Mouse (Mus musculus) kidney, postnatal 0 days (tissue): ENCODE measurements around the gene Reck. TPM values are rescaled to one million over a fixed set of nuclear protein-coding genes. Genes with fewer than 3 reads are reported as not detected.

Source experiments
- ATAC-seq: fragments of 200-750 bp; cut with Nextera tagmentation; replicated peaks from 2 replicates; pipeline ENCODE4 v1.8.0; 2017; ENCODE audit warnings: low read depth, moderate number of reproducible peaks, moderate TSS enrichment, moderate library complexity; ENCODE audit not compliant: low FRiP score
- DNase-seq: peaks from one replicate; pipeline ENCODE4 v3.0.0-alpha.2; 2016; ENCODE audit warnings: low spot score
- H3K27ac ChIP-seq: fragments of 300-500 bp; sonication (generic); 2 replicates; pipeline ENCODE4 v1.5.1; 2014; ENCODE audit warnings: mild to moderate bottlenecking
- H3K27me3 ChIP-seq: fragments of 300-500 bp; sonication (generic); 2 replicates; pipeline ENCODE4 v1.6.1; 2014; ENCODE audit warnings: low read length, mixed read lengths; ENCODE audit not compliant: insufficient read depth
- H3K36me3 ChIP-seq: fragments of 300-500 bp; sonication (generic); 2 replicates; pipeline ENCODE4 v1.6.1; 2014; ENCODE audit warnings: low read length, mixed read lengths; ENCODE audit not compliant: insufficient read depth
- H3K4me1 ChIP-seq: fragments of 300-500 bp; sonication (generic); replicated peaks from 2 replicates; pipeline ENCODE4 v1.6.1; 2014; ENCODE audit warnings: antibody characterized with exemption, low read length, mixed read lengths; ENCODE audit not compliant: insufficient read depth
- H3K4me2 ChIP-seq: fragments of 300-500 bp; sonication (generic); 2 replicates; pipeline ENCODE4 v1.6.1; 2014; ENCODE audit warnings: mild to moderate bottlenecking, low read length, moderate library complexity, mixed read lengths
- H3K4me3 ChIP-seq: fragments of 300-500 bp; sonication (generic); replicated peaks from 2 replicates; pipeline ENCODE4 v1.5.1; 2014; ENCODE audit warnings: low read depth, low read length
- H3K9ac ChIP-seq: fragments of 300-500 bp; sonication (generic); 2 replicates; pipeline ENCODE4 v1.6.1; 2014; ENCODE audit warnings: low read depth, low read length
- H3K9me3 ChIP-seq: fragments of 300-500 bp; sonication (generic); replicated peaks from 2 replicates; pipeline ENCODE4 v1.6.1; 2016; ENCODE audit warnings: low read length, inconsistent platforms, mixed read lengths
- CTCF ChIP-seq: IDR thresholded peaks from 2 replicates; pipeline ENCODE4 v1.5.1; 2016; ENCODE audit warnings: antibody characterized with exemption, low read depth, mild to moderate bottlenecking, moderate library complexity
- WGBS: fragments of 180-500 bp; shearing (Covaris S2); extraction: QIAGEN DNeasy Blood & Tissue Kit; methylation state at CpG from one replicate; pipeline ENCODE4 v1.1.7; 2014; 5-methylcytosine and 5-hydroxymethylcytosine counted together
- polyA plus RNA-seq: library from polyadenylated mRNA; unstranded; fragments of >200 nt; fragmentation: Nextera tagmentation; extraction: Ambion mirVana; gene quantifications from 2 replicates; pipeline ENCODE4 v1.2.1, GENCODE M21; 2015

Gene Reck
- polyA plus RNA-seq, 1 experiment from 2014 or later = 20.2 TPM

DNA sequence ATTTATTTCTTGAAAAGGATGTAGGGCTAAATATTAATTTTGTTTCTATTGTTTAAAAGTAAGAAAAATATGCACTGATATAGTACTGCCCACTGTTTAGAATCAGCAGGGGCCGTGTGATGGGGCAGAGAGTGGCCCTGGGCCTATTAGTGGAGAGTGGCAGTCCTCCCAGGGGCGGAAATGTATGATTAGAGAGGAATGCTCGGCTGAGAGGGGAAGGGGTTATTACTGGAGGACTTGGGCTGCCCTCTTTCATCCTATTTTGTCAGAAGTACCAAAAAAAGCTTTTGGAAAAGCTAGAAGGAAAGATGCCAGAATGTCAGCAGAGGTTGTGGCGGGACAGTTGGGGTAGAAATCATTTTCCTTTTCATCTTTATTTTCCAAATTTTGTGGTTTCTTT lies 8.9 kb downstream of the Reck start:
- WGBS = 40% methylated on average over 4 of the region's 4 CpGs
- 0 out of 2 replicates have a peak, but pooled peaks cover 7% of the 10 kb centered on the region for H3K4me1 ChIP-seq
- no peak overlapping the region for H3K9ac ChIP-seq
- H3K4me3 ChIP-seq = no peak overlapping the region
- H3K9me3 ChIP-seq = no peaks in the 10 kb centered on the region
- H3K4me2 ChIP-seq = no peak overlapping the region
- no peaks in the 10 kb centered on the region for H3K36me3 ChIP-seq
- H3K27me3 ChIP-seq = no peaks in the 10 kb centered on the region
- no peak overlapping the region for H3K27ac ChIP-seq
- DNase-seq (peak; percentile 44), ATAC-seq (no peak)
- no peak for TF ChIP-seq CTCF

DNA sequence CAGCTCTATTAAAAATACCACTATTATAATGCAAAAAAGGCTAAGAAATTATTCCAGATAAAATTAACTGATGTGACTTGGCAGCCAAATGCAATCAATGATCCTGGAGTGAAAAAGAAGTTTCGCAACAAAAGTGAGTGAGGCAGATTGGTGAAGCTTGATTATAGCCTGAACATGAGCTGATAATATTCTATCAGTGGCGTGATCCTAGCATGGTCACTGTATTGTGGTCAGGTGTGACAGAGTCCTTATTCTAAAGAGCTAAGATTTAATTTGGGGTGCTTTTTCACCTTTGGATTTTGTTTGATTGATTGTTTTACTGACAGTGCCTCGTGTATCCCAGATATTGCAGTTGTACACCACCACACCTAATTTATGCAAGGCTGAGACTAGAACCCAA lies 15.9 kb downstream of the Reck start:
- Histone ChIP-seq H3K9ac (no peak overlapping the region), H3K9me3 (no peaks in the 10 kb centered on the region), H3K27me3 (no peaks in the 10 kb centered on the region), H3K27ac (no peak overlapping the region), H3K4me2 (no peak overlapping the region), H3K4me1 (no peaks in the 10 kb centered on the region), H3K4me3 (no peak overlapping the region), H3K36me3 (no peaks in the 10 kb centered on the region)
- DNase-seq (no peak), ATAC-seq (no peak)
- TF ChIP-seq CTCF = no peak
- 84% methylated on average over 3 of the region's 3 CpGs for WGBS

DNA sequence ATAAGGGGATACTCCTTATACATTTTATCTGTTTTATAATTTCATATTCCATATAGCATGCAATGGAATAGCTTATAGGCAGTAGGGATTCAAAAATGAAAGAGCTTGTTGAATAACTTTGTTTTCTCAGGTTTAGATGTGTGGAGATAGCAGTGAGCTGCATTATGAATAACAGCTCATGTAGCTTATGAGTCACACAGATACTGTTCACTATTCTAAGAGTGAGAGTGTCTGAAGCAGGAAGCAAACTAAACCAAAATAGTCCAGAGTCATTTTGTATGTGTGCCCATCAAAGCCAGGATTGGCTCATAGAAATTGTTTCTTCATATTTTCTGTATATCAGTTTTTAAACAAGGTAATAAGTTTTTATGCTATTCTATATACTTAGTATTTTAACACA lies 21.9 kb downstream of the Reck start:
- H3K4me3 ChIP-seq = no peak overlapping the region
- no peak overlapping the region for H3K27ac ChIP-seq
- H3K9me3 ChIP-seq = no peaks in the 10 kb centered on the region
- no peaks in the 10 kb centered on the region for H3K4me1 ChIP-seq
- no peak overlapping the region for H3K4me2 ChIP-seq
- H3K27me3 ChIP-seq = no peaks in the 10 kb centered on the region
- TF ChIP-seq CTCF = no peak
- ATAC-seq = no peak
- DNase-seq = no peak
- H3K36me3 ChIP-seq = peaks cover 5% of the 10 kb centered on the region; the same call in 1 of the 2 replicates
- no peak overlapping the region for H3K9ac ChIP-seq

DNA sequence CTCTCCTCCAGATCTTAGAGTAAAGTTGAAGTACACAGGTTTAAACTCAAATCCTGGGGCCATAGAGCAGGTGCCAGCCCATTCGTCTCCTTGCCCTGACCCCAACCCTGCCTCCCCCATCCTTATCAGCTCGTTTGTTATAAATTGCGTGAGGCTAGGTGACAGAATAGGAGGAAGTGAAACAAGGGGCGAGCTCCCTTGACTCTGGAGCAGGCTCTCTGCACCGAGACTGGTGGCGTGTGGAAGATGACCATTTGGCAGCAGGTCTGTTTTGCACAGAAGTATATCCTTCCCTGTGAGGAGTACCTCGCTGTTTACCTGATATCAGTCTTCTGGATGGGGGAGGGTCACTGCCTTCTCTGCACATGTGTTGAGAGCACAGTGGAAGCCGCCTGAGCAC lies 23.9 kb downstream of the Reck start:
- H3K4me3 ChIP-seq = no peak overlapping the region
- H3K9me3 ChIP-seq = no peaks in the 10 kb centered on the region
- ATAC-seq (no peak), DNase-seq (no peak)
- H3K27ac ChIP-seq = no peak overlapping the region
- no peak overlapping the region for H3K4me2 ChIP-seq
- H3K36me3 ChIP-seq = peaks cover 9% of the 10 kb centered on the region; the same call in 1 of the 2 replicates
- TF ChIP-seq CTCF = no peak
- no peaks in the 10 kb centered on the region for H3K4me1 ChIP-seq
- WGBS = 35% methylated on average over 8 of the region's 8 CpGs
- H3K27me3 ChIP-seq = no peaks in the 10 kb centered on the region
- H3K9ac ChIP-seq = no peak overlapping the region

DNA sequence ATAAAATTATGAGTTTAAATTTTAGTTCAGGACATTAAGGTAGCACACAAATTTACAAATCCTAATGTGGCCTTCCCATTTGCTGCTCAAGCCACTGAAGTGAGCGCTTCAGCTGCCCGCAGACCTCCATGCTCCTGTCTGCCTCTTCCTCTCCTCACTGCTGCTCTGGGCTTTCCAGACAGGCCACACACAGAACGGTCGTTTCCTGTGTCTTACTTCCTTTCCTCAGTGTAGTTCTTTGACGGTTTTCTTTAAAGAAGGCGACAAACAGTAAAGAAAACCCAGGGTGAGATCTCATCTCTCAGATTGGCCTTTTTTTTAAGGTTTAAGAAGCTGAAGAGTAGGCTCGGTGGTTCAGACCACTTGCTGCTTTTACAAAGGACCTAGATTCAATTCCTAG lies 28.4 kb downstream of the Reck start:
- H3K9ac ChIP-seq = no peak overlapping the region
- H3K9me3 ChIP-seq = no peaks in the 10 kb centered on the region
- no peaks in the 10 kb centered on the region for H3K4me1 ChIP-seq
- DNase-seq (no peak), ATAC-seq (no peak)
- TF ChIP-seq CTCF = no peak
- no peak overlapping the region for H3K4me2 ChIP-seq
- 69% methylated on average over 7 of the region's 7 CpGs for WGBS
- H3K4me3 ChIP-seq = no peak overlapping the region
- H3K36me3 ChIP-seq = peaks cover 9% of the 10 kb centered on the region; the same call in 1 of the 2 replicates
- H3K27ac ChIP-seq = no peak overlapping the region
- no peaks in the 10 kb centered on the region for H3K27me3 ChIP-seq

DNA sequence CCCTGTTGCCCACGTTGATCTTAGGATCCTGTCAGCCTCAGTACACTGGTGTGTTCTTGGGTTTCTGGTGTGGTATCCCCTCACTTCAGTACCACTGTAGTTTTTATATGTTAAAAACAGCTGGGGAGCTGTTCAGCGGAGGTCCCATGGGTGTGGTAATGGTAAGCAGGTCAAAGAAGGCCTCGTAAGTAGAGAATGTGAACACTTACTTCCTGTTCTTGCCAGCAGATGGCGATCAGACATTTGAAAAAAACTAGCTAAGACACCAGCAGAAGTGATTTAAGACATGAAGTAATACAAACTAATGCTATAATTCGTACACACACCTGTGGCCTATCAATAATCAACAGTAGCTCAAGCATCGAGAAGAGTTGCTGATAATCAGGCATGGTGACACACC lies 31.1 kb downstream of the Reck start:
- H3K4me3 ChIP-seq = no peak overlapping the region
- peak; percentile 73 for TF ChIP-seq CTCF
- no peak overlapping the region for H3K4me2 ChIP-seq
- H3K27me3 ChIP-seq = no peaks in the 10 kb centered on the region
- ATAC-seq = no peak
- H3K9me3 ChIP-seq = no peaks in the 10 kb centered on the region
- H3K36me3 ChIP-seq = 0 out of 2 replicates have a peak, but pooled peaks cover 15% of the 10 kb centered on the region
- no peaks in the 10 kb centered on the region for H3K4me1 ChIP-seq
- peak; percentile 71 for DNase-seq
- 20% methylated on average over 6 of the region's 6 CpGs for WGBS
- no peak overlapping the region for H3K9ac ChIP-seq
- no peak overlapping the region for H3K27ac ChIP-seq

DNA sequence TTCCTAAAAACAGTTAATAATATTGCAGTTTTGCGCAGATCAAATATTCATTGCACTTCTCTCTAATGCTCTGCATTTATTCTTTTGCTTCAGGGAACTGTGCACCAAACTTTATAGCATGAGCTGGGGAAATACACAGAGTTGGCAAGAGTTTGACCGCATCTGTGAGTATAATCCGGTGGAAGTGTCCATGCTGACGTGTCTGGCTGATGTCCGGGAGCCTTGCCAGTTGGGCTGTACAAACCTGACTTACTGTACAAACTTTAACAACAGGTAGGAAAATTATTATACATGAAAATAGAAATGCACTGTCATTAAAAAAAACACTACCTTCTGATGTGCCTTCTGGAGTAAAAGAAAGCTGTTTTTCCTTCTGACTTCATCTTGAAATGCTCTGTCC lies 42.9 kb downstream of the Reck start:
- DNase-seq (no peak), ATAC-seq (no peak)
- WGBS = 91% methylated on average over 5 of the region's 5 CpGs
- Histone ChIP-seq H3K9ac (no peak overlapping the region), H3K27me3 (no peaks in the 10 kb centered on the region), H3K4me1 (no peaks in the 10 kb centered on the region), H3K4me2 (no peak overlapping the region), H3K4me3 (no peak overlapping the region), H3K27ac (no peak overlapping the region), H3K9me3 (no peaks in the 10 kb centered on the region), H3K36me3 (0 out of 2 replicates have a peak, but pooled peaks cover 12% of the 10 kb centered on the region)
- no peak for TF ChIP-seq CTCF
